In the genomic region with DNA sequence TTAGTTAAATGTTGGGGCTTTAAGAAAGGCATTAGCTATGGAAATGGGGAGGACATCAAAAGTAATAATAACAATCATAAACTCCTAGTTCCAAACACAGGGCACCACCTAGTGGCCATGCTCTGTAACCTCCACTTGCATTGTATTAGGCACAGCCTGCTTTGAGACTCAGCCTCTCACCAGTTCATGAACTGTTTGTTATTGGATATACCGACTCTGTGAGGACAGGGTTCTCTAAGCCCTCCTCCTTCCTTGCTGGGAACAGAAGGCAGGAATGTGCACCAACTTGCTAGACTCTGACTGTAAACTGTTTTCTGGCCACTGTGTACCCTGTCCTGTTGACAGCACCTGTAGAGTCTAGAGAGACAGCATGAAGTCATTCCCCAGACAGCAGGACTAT, we compare ENCODE assay signal across 7 mouse cellular contexts.
DNase-seq lines count a peak whose midpoint lies in the region; ATAC-seq lines count a peak whose summit lies in the region.

No protein-coding gene starts in this region.

- H3K4me3 ChIP-seq in neural tube, embryonic 15.5 days (replicated peaks) = no peak overlapping the region
- H3K4me3 ChIP-seq in limb, embryonic 15.5 days = no peak overlapping the region

- WGBS in neural tube, embryonic 15.5 days = 36% methylated on average over 1 of the region's 1 CpGs
- 22% methylated on average over 1 of the region's 1 CpGs for WGBS in limb, embryonic 15.5 days

- H3K27ac ChIP-seq in neural tube, embryonic 15.5 days (replicated peaks) = no peak overlapping the region
- H3K27ac ChIP-seq in limb, embryonic 15.5 days = no peak overlapping the region

- ATAC-seq in neural tube, embryonic 15.5 days (ENCODE audit: low FRiP score) = no peak
- ATAC-seq in limb, embryonic 15.5 days (ENCODE audit: insufficient number of reproducible peaks, low FRiP score, low TSS enrichment, low read depth) = 0 out of 2 replicates have a peak, but pooled peaks have one; percentile 53

- no peaks in the 10 kb centered on the region for H3K27me3 ChIP-seq in neural tube, embryonic 15.5 days (replicated peaks)
- H3K27me3 ChIP-seq in limb, embryonic 15.5 days = no peaks in the 10 kb centered on the region

- H3K9me3 ChIP-seq in neural tube, embryonic 15.5 days (replicated peaks) = no peaks in the 10 kb centered on the region
- no peaks in the 10 kb centered on the region for H3K9me3 ChIP-seq in limb, embryonic 15.5 days

- H3K36me3 ChIP-seq in neural tube, embryonic 15.5 days = peaks cover 73% of the 10 kb centered on the region
- H3K36me3 ChIP-seq in limb, embryonic 15.5 days = peaks cover 87% of the 10 kb centered on the region

- H3K9ac ChIP-seq in neural tube, embryonic 15.5 days (replicated peaks) = no peak overlapping the region
- H3K9ac ChIP-seq in limb, embryonic 15.5 days = no peak overlapping the region

- H3K4me2 ChIP-seq in neural tube, embryonic 15.5 days = no peak overlapping the region
- H3K4me2 ChIP-seq in limb, embryonic 15.5 days = no peak overlapping the region

- peak; percentile 52 for DNase-seq in neural tube, embryonic 10.5 days (ENCODE audit: extremely low spot score, low spot score)
- peak; percentile 53 for DNase-seq in R1 (ENCODE audit: low read depth, low spot score)
- DNase-seq in cerebellum, postnatal 36 days = peak; percentile 68 to 72
- DNase-seq in heart, postnatal 10 days = peak; percentile 68 to 82
- peak; percentile 48 for DNase-seq in ovary, postnatal 14 days (ENCODE audit: low spot score)

- intact Hi-C loops in heart, postnatal 10 days (cut with DNase I) = loop anchor here (1.0 to 2.0 kb wide), 3 partner anchors 143 to 468 kb away; no protein-coding TSS in a partner anchor

- 0 out of 2 replicates have a peak, but pooled peaks cover 4% of the 10 kb centered on the region for H3K4me1 ChIP-seq in neural tube, embryonic 15.5 days
- H3K4me1 ChIP-seq in limb, embryonic 15.5 days = no peaks in the 10 kb centered on the region
